Mouse (Mus musculus) kidney, postnatal 36 days (tissue): ENCODE results near the gene N4bp2l2.

Experiments used
- DNase-seq, 2 experiments: peaks; one replicate each; pipeline ENCODE4 v3.0.0; 2021 to 2022; ENCODE audit warnings: mixed read lengths in 2 of 2

N4bp2l2 gene

DNA sequence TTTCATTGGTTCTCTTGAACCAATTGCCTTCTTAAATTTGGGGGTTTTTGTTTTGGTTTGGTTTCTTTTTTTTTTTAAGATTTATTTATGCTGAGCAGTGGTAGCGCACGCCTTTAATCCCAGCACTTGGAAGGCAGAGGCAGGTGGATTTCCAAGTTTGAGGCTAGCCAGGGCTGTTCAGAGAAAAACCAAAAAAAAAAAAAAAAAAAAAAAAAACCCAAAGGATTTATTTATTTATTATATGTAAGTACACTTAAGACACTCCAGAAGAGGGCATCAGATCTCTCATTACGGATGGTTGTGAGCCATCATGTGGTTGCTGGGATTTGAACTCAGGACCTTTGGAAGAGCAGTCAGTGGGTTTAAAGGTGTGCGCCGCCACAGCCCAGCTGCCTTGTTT, 105.1 kb downstream of the N4bp2l2 start:
- DNase-seq: no peak

DNA sequence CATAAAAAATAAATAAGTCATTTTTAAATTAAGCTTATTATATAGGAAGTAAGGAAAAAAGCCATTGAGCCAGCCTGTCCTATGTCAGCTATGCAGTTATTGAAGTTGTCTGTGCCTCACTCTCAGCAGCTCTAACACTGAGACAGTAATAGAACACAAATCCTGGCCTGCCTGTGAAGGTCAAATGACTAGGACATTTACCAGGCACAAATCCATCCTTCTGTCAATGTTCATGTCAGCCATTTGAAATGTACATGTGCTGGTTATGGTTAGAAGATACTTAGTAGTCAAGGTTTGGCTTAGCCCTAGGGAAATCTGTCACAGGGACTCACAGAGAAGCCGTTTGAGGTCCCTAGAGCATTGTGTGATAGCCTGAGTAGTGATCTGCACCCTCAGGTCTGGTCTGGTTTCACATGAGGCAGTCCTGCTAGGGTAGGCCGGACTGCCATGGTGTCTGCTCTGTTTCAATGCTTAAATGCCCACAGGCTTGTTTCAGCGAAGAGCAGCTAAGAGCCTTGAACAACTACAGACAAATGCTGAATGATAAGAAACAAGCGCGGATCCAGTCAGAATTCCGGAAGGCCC, 106.4 kb downstream of the N4bp2l2 start:
- DNase-seq: no peak
